Mouse (Mus musculus) ES-E14 (cell line): ENCODE results near the gene Nmnat2. TPM values are rescaled to one million over a fixed set of nuclear protein-coding genes. Genes with fewer than 3 reads are reported as not detected.

Experiments used
- DNase-seq: peaks from one replicate; pipeline ENCODE4 v3.0.0-alpha.2; 2013; ENCODE audit warnings: low read depth, low spot score
- H3K27ac ChIP-seq: 2 replicates; pipeline ENCODE4 v1.5.1; 2012; ENCODE audit warnings: low read depth, mild to moderate bottlenecking, low read length, moderate library complexity, mixed read lengths; ENCODE audit not compliant: poor library complexity, insufficient read depth, severe bottlenecking
- H3K36me3 ChIP-seq: 2 replicates; pipeline ENCODE4 v1.6.1; 2012; ENCODE audit warnings: mild to moderate bottlenecking, low read length, moderate library complexity, mixed read lengths; ENCODE audit not compliant: control insufficient read depth, poor library complexity, insufficient read depth, severe bottlenecking
- H3K4me1 ChIP-seq, 2 experiments: fragments of 150-350 bp in 1 of 2; sonication (generic) in 1 of 2; 2 replicates each; pipeline ENCODE4 v1.6.1; 2012; ENCODE audit warnings: low read length in 2 of 2, mild to moderate bottlenecking in 1 of 2, mixed read lengths in 1 of 2; ENCODE audit not compliant: control insufficient read depth in 2 of 2, insufficient read depth in 2 of 2, poor library complexity in 1 of 2
- H3K4me3 ChIP-seq, 2 experiments: fragments of 150-350 bp in 1 of 2; sonication (generic) in 1 of 2; 2 replicates each; pipeline ENCODE4 v1.5.1; 2012; ENCODE audit warnings: low read length in 2 of 2, low read depth in 1 of 2, mild to moderate bottlenecking in 1 of 2, mixed read lengths in 1 of 2; ENCODE audit not compliant: insufficient read depth in 1 of 2, poor library complexity in 1 of 2, severe bottlenecking in 1 of 2
- H3K9ac ChIP-seq: 2 replicates; pipeline ENCODE4 v1.6.1; 2012; ENCODE audit warnings: low read depth, mild to moderate bottlenecking, low read length, mixed read lengths; ENCODE audit not compliant: poor library complexity, insufficient read depth, severe bottlenecking
- H3K9me3 ChIP-seq: fragments of 150-350 bp; sonication (generic); 2 replicates; pipeline ENCODE4 v1.6.1; 2012; ENCODE audit warnings: low read depth, mild to moderate bottlenecking, low read length; ENCODE audit not compliant: control insufficient read depth, insufficient read depth
- CHD2 ChIP-seq: IDR thresholded peaks from 2 replicates; pipeline ENCODE4 v1.6.1; 2014; ENCODE audit warnings: mild to moderate bottlenecking, low read depth, low read length, inconsistent platforms
- HCFC1 ChIP-seq: IDR thresholded peaks from 2 replicates; pipeline ENCODE4 v1.6.1; 2012; ENCODE audit warnings: low read length, inconsistent platforms, borderline replicate concordance; ENCODE audit not compliant: insufficient read depth
- MAFK ChIP-seq: IDR thresholded peaks from 2 replicates; pipeline ENCODE4 v1.6.1; 2014; ENCODE audit warnings: mild to moderate bottlenecking, low read depth, low read length, inconsistent platforms; ENCODE audit not compliant: insufficient read depth
- ZC3H11A ChIP-seq: IDR thresholded peaks from 2 replicates; pipeline ENCODE4 v1.6.1; 2012; ENCODE audit warnings: low read depth, mild to moderate bottlenecking, inconsistent platforms, low read length, borderline replicate concordance
- ZNF384 ChIP-seq: IDR thresholded peaks from 2 replicates; pipeline ENCODE4 v1.6.1; 2012; ENCODE audit warnings: low read depth, low read length, inconsistent platforms
- in situ Hi-C, 2 experiments: fragments of 600-800 bp; cut with MboI; formaldehyde crosslinking; loops; one replicate each; pipeline ENCODE4 v1.15.1; 2025; ENCODE audit warnings: low sequenced_read_pairs in 2 of 2, inconsistent platforms in 1 of 2; ENCODE audit not compliant: unreplicated experiment in 2 of 2
- total RNA-seq: library from RNA; depleted of rRNA; stranded (reverse); fragments of 300-350 nt; gene quantifications from 2 replicates; pipeline ENCODE4 v1.2.3, GENCODE M21; 2012

Gene Nmnat2
- total RNA-seq, 1 experiment = 24.8 TPM

GRCm38 (mm10) chr1:153121320-153121719 is 166.5 kb downstream of the Nmnat2 start:
- 0 out of 4 replicates have a peak, but pooled peaks cover 0 to under 1% of the 10 kb centered on the region in 2 experiments for H3K4me1 ChIP-seq
- in situ Hi-C loops = no loop called here
- H3K27ac ChIP-seq = no peak overlapping the region
- H3K9me3 ChIP-seq = no peaks in the 10 kb centered on the region
- H3K9ac ChIP-seq = no peak overlapping the region
- H3K4me3 ChIP-seq = no peak overlapping the region
- no peak for TF ChIP-seq ZC3H11A
- no peak for TF ChIP-seq MAFK
- no peak for TF ChIP-seq CHD2
- TF ChIP-seq HCFC1 = no peak
- no peak for TF ChIP-seq ZNF384
- no peak for DNase-seq
- no peaks in the 10 kb centered on the region for H3K36me3 ChIP-seq

- H3K9ac ChIP-seq = no peak overlapping the region
- H3K27ac ChIP-seq = no peak overlapping the region
- in situ Hi-C loops = no loop called here
- H3K4me1 ChIP-seq = 0 out of 4 replicates have a peak, but pooled peaks cover 0 to 6% of the 10 kb centered on the region in 2 experiments
- no peaks in the 10 kb centered on the region for H3K36me3 ChIP-seq
- no peak overlapping the region for H3K4me3 ChIP-seq
- TF ChIP-seq ZC3H11A = no peak
- TF ChIP-seq MAFK = no peak
- TF ChIP-seq ZNF384 = no peak
- no peak for TF ChIP-seq HCFC1
- no peak for TF ChIP-seq CHD2
- DNase-seq = no peak
- H3K9me3 ChIP-seq = no peaks in the 10 kb centered on the region
Observed at GRCm38 (mm10) chr1:153122764-153123163, 168.0 kb downstream of the Nmnat2 start.

GRCm38 (mm10) chr1:153124502-153124901 is 169.7 kb downstream of the Nmnat2 start:
- Histone ChIP-seq H3K4me1 (peaks cover 2 to 6% of the 10 kb centered on the region in 2 experiments; a peak in 1 of 4 replicates), H3K4me3 (no peak overlapping the region), H3K36me3 (no peaks in the 10 kb centered on the region), H3K9me3 (no peaks in the 10 kb centered on the region), H3K9ac (no peak overlapping the region), H3K27ac (no peak overlapping the region)
- TF ChIP-seq ZC3H11A = no peak
- TF ChIP-seq CHD2 = no peak
- no peak for TF ChIP-seq HCFC1
- no peak for TF ChIP-seq MAFK
- no peak for TF ChIP-seq ZNF384
- in situ Hi-C loops = no loop called here
- no peak for DNase-seq

- H3K9me3 ChIP-seq = no peaks in the 10 kb centered on the region
- TF ChIP-seq ZC3H11A = no peak
- TF ChIP-seq CHD2 = no peak
- no peak for TF ChIP-seq MAFK
- no peak for TF ChIP-seq HCFC1
- TF ChIP-seq ZNF384 = no peak
- no peak overlapping the region for H3K9ac ChIP-seq
- H3K27ac ChIP-seq = no peak overlapping the region
- H3K4me1 ChIP-seq = peaks cover 4 to 9% of the 10 kb centered on the region in 2 experiments; a peak in 3 of 4 replicates
- no peak for DNase-seq
- no peak overlapping the region for H3K4me3 ChIP-seq
- in situ Hi-C loops = no loop called here
- no peaks in the 10 kb centered on the region for H3K36me3 ChIP-seq
Observed at GRCm38 (mm10) chr1:153125287-153126275, 170.8 kb downstream of the Nmnat2 start.
